Mouse (Mus musculus): ENCODE measurements around the gene Pigyl. TPM values are rescaled to one million over a fixed set of nuclear protein-coding genes. Genes with fewer than 3 reads are reported as not detected.

The Pigyl gene
- total RNA-seq (2023) = 19.9 TPM

GRCm38 (mm10) chr9:22156497-22157245 is at the start of gene Pigyl:
TSS of gene Pigyl (plus strand) at chr9:22156846.

GRCm38 (mm10) chr9:22116740-22117426 is 39.8 kb upstream of the Pigyl start, which contains the start of gene Elof1:
TSS of gene Elof1 (minus strand) at chr9:22117172.

GRCm38 (mm10) chr9:22135644-22136390 is 20.8 kb upstream of the Pigyl start, which contains the start of gene Acp5:
TSS of gene Acp5 (minus strand) at chr9:22135711.

GRCm38 (mm10) chr9:22188025-22188611 is 31.5 kb downstream of the Pigyl start, which contains the start of gene Zfp872:
TSS of gene Zfp872 (plus strand) at chr9:22188090.

Other genes starting within 250 kb of the Pigyl start
- gene Rab3d, start 238.7 kb upstream of the Pigyl start, total RNA-seq (2023) = 19.6 TPM
- not detected for gene Ccdc159, start 229.4 kb upstream of the Pigyl start, total RNA-seq (2023)
- gene Tmem205, start 229.3 kb upstream of the Pigyl start, total RNA-seq (2023) = not detected
- gene Plppr2, start 219.8 kb upstream of the Pigyl start, total RNA-seq (2023) = 1.0 TPM
- gene Swsap1, start 201.1 kb upstream of the Pigyl start, total RNA-seq (2023) = 7.9 TPM
- gene Epor, start 193.3 kb upstream of the Pigyl start, total RNA-seq (2023) = 0.53 TPM
- gene Rgl3, start 167.4 kb upstream of the Pigyl start, total RNA-seq (2023) = not detected
- gene Ccdc151, start 154.2 kb upstream of the Pigyl start, total RNA-seq (2023) = not detected
- 91.3 TPM for gene Prkcsh, start 154.0 kb upstream of the Pigyl start, total RNA-seq (2023)
- gene Elavl3, start 104.8 kb upstream of the Pigyl start, total RNA-seq (2023) = not detected
- gene Gm49318, start 85.6 kb upstream of the Pigyl start, total RNA-seq (2023) = not detected
- 28.7 TPM for gene Zfp653, start 85.5 kb upstream of the Pigyl start, total RNA-seq (2023)
- 29.4 TPM for gene Ecsit, start 71.4 kb upstream of the Pigyl start, total RNA-seq (2023)
- gene Cnn1, start 57.6 kb upstream of the Pigyl start, total RNA-seq (2023) = not detected
- 32.2 TPM for gene Elof1, start 39.7 kb upstream of the Pigyl start, total RNA-seq (2023)
- gene Acp5, start 21.1 kb upstream of the Pigyl start, total RNA-seq (2023) = 202 TPM
- gene Zfp872, start 31.2 kb downstream of the Pigyl start, total RNA-seq (2023) = not detected
- 36.4 TPM for gene Zfp809, start 68.9 kb downstream of the Pigyl start, total RNA-seq (2023)
- gene Zfp599, start 103.0 kb downstream of the Pigyl start, total RNA-seq (2023) = 2.5 TPM
- 12.8 TPM for gene Zfp810, start 150.8 kb downstream of the Pigyl start, total RNA-seq (2023)
- 0.44 TPM for gene Anln, start 232.3 kb downstream of the Pigyl start, total RNA-seq (2023)

All from CD4-positive naive resting alpha-beta T cell, adult 57 days (primary cell).